Mouse (Mus musculus): ENCODE results near the gene Smap2.

GRCm38 (mm10) chr4:121020040-121020790, 3.2 kb upstream of the Smap2 start:
- no peak for TF ChIP-seq CTCF (IDR thresholded peaks at IDR 0.05; ENCODE audit: control insufficient read depth, insufficient read depth, low read length)
- no peak for TF ChIP-seq POLR2A (IDR thresholded peaks at IDR 0.05; ENCODE audit: borderline replicate concordance, control insufficient read depth, low read depth, low read length)

Data from bone marrow, adult 2 months (tissue).